Mouse (Mus musculus) 3T3-L1 (cell line): Measurements from ENCODE around the gene Dus4l.
"Not testable (repeated sequence)": the region's sequence is repeated elsewhere in the genome, so short reads cannot be mapped to it uniquely, and the experiment has no call there.

Source experiments
- DNase-seq: peaks from one replicate; pipeline ENCODE4 v3.0.0-alpha.2; 2015; ENCODE audit warnings: low read depth, low spot score

Dus4l gene

DNA sequence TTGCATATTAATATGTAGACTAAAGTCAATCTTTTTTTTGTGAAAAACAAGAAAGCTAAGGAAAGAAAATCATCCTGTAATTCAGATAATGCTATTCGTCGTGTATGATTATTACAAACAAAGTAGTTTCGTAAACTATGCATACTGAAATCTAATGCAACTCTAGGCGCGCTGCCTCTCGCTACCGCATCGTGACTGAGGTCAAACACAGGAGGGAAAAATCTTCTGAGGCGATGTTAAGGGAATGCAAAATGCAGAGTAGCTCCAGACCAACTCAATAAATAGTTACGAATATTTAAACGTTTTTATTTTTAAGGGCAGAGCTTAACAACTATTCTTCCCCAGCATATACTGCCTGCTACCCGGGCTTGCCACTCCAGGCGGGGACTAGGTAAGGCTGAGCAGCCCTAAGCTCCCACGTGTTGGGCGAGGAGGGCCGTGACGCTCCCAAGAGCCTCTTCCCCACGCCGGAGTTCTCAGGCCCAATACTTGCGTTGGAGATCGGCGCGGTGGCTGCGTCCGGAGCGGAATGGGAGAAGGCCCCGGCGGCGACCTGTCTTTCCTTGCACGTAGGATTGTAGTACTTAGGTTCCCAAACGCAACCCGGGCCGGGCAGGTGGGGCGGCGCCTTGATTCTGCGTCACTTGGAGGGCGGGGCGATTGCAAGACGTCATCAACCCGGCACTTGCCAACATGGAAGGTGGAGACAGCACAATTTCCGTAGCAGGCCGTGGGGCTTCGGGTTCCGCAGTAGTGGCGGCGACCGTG, at the start of gene Dus4l, which contains the start of gene Cog5:
Gene Dus4l (minus strand): TSS at position 630 of the 768 bp plus-strand sequence.
Gene Cog5 (plus strand): TSS at position 673 of the 768 bp plus-strand sequence.
- peak; percentile 89 for DNase-seq

DNA sequence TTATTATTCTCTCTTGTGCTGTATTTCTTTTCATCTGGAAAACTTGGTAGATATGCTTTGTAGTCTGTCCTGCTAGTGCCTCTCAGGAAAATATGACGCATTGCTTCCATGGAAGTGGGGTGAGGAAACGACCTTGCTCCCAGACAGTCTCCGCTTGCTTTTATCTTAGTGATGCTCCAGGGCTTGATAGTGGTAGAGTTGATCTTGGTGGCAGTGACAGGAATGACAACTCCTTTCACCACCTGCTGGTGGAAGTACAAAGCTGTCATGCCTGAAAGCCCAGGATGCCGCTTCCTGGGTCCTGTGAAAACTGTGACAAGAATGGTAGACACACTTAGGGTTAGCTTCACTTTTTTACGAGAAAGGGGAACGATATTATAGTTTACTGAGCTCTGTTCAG, 49.3 kb upstream of the Dus4l start:
- DNase-seq = no peak

DNA sequence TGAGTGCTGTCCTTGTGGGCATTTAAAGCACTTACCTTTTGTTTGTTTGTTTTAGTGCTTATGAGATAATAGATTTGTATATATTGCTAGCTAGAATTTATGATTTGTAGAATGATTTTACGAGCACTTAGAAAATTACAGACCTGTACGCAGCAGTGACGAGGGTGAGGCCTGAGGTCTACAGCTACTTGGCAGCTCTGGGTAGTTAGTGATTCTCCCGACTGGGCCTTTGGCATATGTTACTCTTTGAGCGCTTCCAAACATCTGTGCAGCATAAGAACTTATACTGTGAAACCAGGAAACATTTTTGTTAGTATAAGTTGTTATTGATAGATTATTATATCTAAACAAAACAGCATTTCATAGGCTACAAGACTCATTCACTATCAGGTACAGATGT, 46.8 kb upstream of the Dus4l start:
- DNase-seq = no peak

DNA sequence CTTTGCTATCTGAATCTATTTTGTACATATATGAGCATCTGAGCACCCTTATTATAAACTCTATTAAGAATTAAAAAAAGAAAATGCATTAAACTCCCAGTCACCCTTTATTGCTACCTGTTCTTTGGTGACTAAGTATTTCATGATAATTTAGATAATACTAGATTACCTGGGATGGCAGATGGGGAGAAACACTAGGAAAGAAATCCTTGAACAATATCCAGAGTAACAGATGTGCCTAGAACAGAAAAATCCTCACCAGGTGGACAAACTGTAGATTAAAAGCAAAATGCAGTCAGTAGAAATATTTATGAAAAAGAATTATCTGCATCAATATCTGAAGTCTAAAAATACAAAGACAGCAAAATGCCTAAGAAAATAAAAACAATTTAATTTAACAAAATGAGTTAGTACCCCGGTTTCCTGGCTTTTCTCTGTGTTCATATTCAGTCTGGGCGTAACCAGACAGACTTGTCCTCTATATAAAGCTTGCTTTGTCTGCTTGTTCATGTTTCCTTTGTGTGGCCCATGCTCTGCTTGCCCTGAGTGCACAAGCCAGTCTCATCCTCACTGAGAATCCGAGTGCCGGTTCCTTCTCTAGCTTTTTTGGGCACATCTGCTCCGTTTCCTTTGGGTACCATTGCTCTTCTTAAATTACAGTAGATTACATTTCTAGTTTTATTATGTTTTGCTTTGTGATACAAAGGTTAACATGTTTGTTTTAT, 46.2 kb upstream of the Dus4l start:
- DNase-seq = no peak

DNA sequence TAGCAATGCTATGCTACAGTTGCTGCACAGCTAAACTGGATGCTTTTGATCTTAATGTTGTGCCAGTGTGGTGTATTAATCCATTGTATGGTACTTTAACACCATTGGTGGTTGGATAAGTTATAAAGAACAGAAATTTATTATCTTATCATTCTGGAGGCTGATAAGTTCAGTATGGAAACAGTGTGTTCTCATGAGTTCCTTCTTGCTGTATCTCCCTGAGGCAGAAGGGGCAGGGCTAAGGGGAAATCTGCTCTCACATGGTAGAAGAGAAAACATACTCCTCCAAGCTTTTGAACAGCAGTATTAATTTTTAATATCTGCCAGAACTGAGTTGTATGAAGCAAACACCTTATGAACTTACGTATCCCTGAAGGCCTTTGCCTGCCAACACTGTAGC, 38.7 kb upstream of the Dus4l start:
- DNase-seq = no peak

DNA sequence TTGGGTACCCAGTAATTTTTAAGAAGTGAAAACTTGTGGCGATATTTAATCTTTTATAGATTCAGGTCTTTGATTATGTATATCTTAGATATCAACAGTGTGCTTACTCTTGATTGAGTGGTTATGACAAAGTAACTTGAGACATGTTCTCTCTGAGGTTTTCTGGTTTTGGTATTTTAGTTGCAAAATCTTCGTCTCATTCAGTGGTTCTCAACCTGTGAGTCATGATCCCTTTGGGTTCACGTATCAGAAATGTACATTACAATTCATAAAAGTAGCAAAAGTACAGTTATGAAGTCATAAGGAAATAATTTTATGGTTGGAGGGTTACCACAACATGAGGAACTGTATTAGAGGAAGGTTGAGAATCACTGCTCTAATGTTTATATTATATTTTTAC, 32.1 kb upstream of the Dus4l start:
- peak; percentile 56 for DNase-seq

DNA sequence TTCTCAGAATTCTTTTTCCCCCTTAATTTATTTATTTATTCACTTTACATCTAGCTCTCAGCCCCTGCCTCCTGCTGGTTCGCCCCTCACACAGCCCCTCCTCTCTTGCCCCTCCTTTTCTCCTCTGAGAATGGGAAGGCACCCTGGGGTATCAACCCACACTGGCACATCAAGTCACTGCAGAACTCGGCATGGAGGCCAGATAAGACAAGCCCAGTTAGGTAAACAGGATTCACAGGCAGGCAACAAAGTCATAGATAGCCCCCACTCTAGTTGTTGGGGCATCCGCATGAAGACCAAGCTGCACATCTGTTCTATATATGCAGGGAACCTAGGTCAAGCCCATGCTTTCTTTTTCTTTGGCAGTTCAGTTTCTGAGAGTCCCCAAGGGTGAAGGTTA, 12.6 kb upstream of the Dus4l start:
- no peak for DNase-seq

DNA sequence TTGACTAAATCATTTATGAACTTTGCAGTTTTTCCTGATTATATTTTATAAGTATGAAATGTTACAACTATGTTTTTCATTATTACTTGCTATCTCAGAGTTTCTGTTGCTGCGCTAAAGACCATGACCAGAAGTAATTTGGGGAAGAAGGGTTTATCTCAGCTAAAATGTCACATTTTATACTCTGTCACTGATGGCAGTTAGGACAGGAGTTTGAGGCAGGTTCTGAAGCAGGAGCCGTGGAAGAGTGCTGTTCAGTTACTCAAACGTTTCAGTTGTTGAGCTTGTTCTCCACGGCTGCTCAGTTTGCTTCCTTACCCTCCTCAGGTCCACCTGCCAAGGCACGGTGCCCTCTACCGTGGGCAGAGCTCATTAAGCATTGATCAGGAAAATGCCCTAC, 11.4 kb upstream of the Dus4l start:
- DNase-seq = no peak

DNA sequence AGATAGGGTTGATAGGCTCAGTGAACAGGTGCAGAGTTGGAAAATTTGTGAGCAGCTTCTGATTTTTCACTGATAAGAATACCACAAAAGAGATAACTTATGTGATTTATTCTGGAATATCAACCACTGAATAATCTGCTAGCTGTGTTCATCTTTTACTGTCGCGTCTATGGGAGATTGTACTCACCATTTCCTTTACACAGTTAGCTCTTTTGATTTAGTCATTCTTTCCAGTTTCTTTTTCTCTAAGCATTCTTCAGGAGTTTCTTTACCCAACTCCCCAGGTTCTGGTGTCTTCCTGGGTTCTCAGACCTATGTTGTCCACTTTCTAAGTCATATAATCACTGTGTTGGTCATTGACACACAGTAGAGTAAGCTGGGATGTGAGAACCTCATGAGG, 2.2 kb upstream of the Dus4l start:
- no peak for DNase-seq

DNA sequence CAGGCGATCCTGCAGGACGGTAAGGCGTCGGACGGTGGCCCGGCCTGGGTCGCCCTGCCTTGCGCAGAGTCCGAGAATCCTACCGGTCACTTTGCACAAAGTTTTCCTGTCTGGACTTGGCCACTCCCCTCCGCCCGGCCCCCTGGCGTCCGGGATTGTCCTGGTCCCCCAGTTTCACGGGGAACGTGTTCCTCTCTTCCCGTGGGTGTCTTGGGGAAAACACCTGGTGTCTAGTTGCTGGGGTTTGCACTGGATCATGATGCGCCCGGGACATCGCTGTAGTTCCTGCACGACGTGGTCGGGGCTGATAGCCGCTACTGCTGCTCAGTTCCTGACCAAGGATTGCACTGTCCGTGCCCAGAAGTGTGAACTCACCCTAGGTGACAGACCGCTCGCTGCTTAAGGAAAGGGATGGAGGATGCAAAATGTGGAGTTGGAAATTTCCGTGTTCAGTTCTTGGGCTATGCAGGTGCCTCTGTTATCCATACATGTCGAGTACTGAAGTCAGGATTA, 395 bp upstream of the Dus4l start:
- no peak for DNase-seq

DNA sequence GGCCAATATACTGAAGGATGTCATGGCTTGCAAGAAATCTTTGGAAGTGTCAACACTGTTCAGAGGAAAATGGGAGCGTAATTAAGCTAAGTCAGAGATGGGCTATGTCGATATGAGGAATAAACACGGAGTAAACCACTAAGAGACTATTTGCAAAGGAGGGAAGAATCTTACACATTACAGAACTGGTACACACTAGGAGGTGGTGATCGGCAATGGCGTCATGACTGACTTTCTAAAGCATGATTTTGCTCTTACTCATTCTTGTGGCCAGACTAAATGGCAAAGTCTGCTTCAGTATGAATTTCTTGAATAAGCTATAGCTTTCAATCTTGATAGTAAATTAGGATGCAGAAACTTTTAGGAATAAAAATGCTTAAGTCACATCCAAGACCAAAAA, 1.0 kb downstream of the Dus4l start:
- DNase-seq = peak; percentile 34

DNA sequence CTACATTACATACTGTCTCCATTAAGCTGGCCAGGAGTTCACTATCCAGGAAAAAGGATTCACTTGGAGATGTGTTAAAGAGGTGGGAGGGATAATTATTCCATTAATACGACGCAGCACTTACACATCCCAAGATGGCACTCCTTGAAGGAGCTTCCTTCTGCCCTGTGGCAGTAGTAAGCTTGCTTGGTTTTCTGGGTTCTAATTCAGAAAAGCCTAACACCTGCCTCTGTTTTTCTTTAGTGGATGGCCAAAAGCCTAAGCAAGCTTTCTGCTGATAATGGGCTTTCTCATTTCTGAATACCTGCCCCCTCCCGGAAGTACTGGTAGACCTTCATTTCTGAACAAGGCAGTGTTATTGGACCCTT, 19.4 kb downstream of the Dus4l start:
- no peak for DNase-seq

DNA sequence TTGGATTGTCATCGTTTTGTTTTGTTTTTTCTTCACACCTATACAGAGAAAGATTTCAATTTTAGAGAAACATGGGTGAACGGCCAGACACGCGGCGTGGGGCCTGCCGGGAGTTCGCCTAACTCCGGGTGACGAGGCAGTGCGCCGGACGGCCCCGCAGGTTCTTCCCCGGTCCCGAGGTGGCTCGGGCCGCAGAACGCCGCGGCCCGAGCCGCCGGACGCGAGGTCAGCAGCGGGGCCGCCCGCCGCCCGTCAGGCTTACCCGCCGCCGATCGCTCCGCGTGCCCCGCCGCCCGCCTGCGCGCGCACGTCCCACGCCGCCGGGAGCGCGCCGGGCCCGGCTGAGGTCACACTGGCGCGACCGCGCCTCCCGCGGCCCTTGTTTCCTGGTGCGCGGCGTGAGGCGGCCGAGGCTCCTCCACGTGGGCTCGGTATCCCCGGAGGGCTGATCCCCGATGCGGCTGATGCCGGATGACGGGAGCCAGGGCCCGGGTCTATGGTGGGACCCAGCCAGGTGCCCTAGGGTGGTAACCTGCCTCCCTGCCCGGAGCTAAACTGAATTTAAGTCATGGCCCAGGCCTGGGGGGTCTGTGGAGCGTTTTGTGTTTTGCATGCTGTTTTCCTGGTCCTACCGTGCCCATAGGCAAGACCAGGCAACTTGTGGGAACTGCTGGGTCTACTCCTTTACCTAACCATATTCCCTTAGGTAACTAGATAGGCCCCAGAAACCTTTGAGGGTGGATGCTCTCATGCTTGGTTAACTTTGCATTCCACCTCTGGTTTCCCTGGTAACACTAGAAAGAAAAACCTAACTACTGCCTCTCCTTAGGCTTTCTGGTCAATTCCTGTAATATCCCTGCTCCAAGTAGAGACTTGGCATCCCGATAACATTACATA, 20.0 kb downstream of the Dus4l start, which contains the start of gene Bcap29:
Gene Bcap29 (minus strand): TSS at position 316 of the 897 bp plus-strand sequence.
- peak; percentile 59 for DNase-seq

DNA sequence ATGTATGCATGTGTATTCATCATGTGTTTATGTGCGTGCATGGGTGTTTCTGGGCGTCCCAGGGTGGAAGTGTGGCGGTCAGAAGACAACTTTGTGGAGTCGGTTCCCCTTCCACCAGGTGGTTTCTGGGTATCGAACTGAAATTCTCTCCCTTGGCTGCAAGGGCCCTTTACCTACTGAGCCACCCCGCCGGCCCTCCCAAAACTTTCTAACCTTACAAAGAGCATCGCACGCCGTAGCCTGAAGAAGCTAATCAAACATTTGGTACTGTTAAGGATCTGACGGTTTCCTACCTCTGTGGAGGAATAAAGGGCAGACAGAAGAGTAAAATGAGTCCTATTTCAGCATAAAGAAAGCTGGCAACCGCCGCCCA, 20.7 kb downstream of the Dus4l start:
- DNase-seq = peak; percentile 52

DNA sequence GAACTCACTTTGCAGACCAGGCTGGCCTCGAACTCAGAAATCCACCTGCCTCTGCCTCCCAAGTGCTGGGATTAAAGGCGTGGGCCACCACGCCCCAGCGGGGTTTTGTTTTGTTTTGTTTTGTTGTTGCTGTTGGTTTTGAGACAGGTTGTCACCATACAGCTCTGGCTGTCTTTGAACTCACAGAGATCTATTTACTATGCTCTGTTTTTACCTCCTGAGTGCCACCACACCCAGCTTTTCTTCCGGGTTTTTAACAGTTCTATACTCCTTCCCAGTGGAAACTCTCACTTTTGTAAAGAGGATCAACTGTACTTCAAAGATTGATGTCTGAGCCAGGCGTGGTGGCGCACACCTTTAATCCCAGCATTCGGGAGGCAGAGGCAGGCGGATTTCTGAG, 26.2 kb downstream of the Dus4l start:
- DNase-seq = not testable (repeated sequence)

DNA sequence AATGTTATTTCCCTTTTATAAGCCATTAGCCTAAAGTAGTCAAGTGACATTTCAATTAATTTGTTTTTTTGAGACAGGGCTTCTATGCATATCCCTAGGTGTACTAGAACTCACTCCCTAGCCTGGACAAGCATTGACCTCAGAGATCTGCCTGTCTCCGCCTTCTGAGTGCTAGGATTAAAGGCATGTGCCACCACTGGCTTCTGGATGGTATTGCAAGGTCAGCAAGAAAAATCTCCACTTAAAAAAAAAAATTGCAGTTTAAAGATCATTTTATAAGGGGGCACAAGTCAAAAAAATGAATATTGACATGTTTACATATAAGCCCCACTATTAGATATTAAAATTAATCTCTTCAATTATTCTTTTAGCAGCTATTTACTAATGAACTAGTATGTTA, 29.6 kb downstream of the Dus4l start:
- DNase-seq = no peak

DNA sequence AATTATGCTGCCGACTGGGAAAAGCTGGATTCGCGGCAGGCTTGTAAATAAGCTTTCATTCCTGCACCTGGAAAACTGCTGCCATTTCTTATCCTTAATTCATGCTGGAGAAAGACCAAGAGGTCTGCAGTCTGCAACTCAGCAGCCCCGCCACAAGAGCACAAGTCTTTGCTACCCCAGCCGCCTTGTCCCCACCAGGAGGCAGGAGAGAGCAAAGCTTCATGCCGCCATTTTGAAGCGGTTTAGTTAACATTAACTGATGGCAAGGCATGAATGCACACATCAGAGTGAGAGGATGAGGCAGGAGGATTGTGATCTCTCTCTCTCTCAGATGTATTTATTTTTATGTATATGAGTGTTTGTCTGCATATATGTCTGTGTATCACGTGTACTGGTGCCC, 34.5 kb downstream of the Dus4l start:
- no peak for DNase-seq

DNA sequence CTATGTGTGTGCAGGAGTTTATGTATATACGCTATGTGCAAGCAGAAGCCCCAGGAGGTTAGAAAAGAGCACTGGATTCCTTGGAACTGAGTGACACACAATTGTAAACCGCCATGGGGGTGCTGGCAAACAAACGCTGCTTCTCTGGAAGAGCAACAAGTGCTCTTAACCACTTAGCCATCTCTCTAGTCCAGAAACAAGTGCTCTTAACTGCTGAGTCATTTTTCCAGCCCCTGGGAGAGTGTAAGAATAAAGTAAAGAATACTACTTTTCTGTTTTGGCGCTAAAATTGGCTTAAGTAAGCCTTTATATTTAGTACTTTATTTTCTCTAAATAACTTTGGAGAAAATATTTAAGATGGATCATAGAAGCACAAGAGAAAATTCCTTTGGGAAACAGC, 41.3 kb downstream of the Dus4l start:
- no peak for DNase-seq

DNA sequence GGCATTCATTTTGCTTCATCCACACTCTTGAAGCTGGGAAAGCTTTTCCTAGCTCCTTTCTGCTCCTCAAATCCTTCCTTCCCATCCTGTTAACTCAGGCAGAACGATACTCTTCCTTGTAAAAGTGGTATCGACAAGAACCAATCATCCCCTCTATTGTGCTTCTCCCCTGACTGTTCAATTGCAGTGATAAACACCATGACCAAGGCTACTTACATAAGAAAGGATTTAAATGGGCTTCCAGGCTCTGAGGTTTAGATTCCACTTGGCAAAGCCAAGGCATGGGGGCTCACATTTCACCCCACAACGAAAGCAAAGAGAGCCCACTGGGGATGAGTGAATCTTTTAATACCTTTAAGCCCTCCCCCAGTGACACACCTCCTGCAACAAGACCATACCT, 46.5 kb downstream of the Dus4l start:
- DNase-seq = no peak

DNA sequence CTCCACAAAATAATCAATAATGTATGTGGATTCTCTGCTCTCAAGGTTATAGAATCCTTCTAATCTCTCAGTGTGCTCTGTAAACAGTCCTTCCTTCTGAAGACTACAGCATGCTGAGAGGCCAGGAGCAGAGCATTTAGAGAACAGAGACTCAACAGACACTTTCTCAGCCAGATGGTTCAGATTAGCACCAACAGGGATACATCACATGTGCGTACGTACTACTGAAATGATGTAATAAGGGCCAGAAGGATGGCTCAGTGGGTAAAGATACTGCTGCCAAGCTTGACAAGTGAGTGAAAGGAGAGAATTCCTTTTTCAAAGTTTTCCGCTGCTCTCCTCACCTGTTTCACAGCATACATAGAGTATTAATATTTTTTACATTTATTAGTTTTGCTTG, 49.7 kb downstream of the Dus4l start:
- no peak for DNase-seq

DNA sequence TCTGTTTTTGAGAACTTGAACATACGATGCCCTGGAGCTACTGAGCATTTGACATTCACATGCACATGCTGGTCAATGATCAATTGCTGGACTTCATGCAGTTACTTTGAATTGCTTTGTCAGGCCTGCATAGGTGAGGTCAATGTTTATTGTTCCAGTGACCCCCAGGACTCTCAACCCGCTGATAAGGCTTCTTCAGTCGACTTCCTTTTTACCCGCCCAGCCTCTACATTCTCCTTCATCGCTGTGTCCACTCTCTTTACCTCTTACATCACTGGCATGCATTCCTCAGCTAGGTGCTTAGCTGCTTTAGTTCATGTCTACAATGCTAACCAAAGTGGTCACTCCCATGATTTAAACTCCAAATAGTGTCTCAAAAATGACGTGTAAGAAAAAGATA, 51.0 kb downstream of the Dus4l start:
- DNase-seq = no peak

DNA sequence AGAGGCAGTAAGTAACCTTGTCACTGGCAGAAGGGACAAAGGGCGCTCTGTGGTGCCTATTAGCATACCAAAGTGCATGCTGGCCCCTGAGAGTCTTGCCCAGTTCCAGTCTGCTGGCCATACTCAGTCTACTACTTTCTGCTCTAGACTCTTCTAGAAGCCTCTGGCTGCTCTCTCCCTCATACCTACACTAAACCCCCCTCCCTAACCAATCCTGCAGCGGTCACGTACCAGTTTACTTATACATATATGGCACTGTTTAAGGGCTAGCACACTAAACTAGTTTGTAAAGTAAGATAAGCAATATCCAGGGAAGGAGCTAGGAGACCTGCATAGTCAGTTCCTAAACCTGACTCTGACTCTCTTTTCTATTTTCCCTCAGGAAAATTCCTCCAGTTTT, 60.3 kb downstream of the Dus4l start:
- no peak for DNase-seq
